Mouse (Mus musculus): ENCODE data around the gene Trim34a. TPM values are rescaled to one million over a fixed set of nuclear protein-coding genes. Genes with fewer than 3 reads are reported as not detected.

The Trim34a gene
- polyA plus RNA-seq, 1 experiment = 3.8 TPM

Other genes starting within 250 kb of the Trim34a start
- gene Olfr638, start 245.7 kb upstream of the Trim34a start, polyA plus RNA-seq (2012; rRNA removed) = not detected in 2 replicates
- gene Olfr639, start 227.2 kb upstream of the Trim34a start, polyA plus RNA-seq (2012; rRNA removed) = not detected in 2 replicates
- not detected in 2 replicates for gene Olfr640, start 218.9 kb upstream of the Trim34a start, polyA plus RNA-seq (2012; rRNA removed)
- not detected in 2 replicates for gene Olfr641, start 209.0 kb upstream of the Trim34a start, polyA plus RNA-seq (2012; rRNA removed)
- not detected in 2 replicates for gene Olfr642, start 191.8 kb upstream of the Trim34a start, polyA plus RNA-seq (2012; rRNA removed)
- gene 4930516K23Rik, start 183.0 kb upstream of the Trim34a start, polyA plus RNA-seq (2012; rRNA removed) = not detected in 2 replicates
- gene Olfr644, start 172.6 kb upstream of the Trim34a start, polyA plus RNA-seq (2012; rRNA removed) = not detected in 2 replicates
- gene Olfr645, start 159.0 kb upstream of the Trim34a start, polyA plus RNA-seq (2012; rRNA removed) = not detected in 2 replicates
- not detected in 2 replicates for gene Olfr646, start 139.6 kb upstream of the Trim34a start, polyA plus RNA-seq (2012; rRNA removed)
- gene Ubqln5, start 114.6 kb upstream of the Trim34a start, polyA plus RNA-seq (2012; rRNA removed) = not detected in 2 replicates
- not detected in 2 replicates for gene Olfr643, start 107.1 kb upstream of the Trim34a start, polyA plus RNA-seq (2012; rRNA removed)
- gene Ubqln3, start 101.2 kb upstream of the Trim34a start, polyA plus RNA-seq (2012; rRNA removed) = not detected in 2 replicates
- not detected in 2 replicates for gene Ubqlnl, start 93.9 kb upstream of the Trim34a start, polyA plus RNA-seq (2012; rRNA removed)
- not detected in 2 replicates for gene Olfm5, start 79.6 kb upstream of the Trim34a start, polyA plus RNA-seq (2012; rRNA removed)
- gene Olfr648, start 61.1 kb upstream of the Trim34a start, polyA plus RNA-seq (2012; rRNA removed) = 0.02 TPM in 1 of 2 replicates, not detected in the other
- not detected in 2 replicates for gene Olfr649, start 48.5 kb upstream of the Trim34a start, polyA plus RNA-seq (2012; rRNA removed)
- gene Trim6, start 25.7 kb upstream of the Trim34a start, polyA plus RNA-seq (2012; rRNA removed) = 0.79 and 1.1 TPM in 2 replicates
- 0.40 and 0.81 TPM in 2 replicates for gene Trim5, start 43.6 kb downstream of the Trim34a start, polyA plus RNA-seq (2012; rRNA removed)
- 5.3 and 8.3 TPM in 2 replicates for gene Trim12a, start 71.0 kb downstream of the Trim34a start, polyA plus RNA-seq (2012; rRNA removed)
- 2.5 and 3.6 TPM in 2 replicates for gene Trim34b, start 85.0 kb downstream of the Trim34a start, polyA plus RNA-seq (2012; rRNA removed)
- 4.2 and 5.8 TPM in 2 replicates for gene Trim12c, start 108.9 kb downstream of the Trim34a start, polyA plus RNA-seq (2012; rRNA removed)
- 0.12 and 0.17 TPM in 2 replicates for gene Trim30b, start 125.4 kb downstream of the Trim34a start, polyA plus RNA-seq (2012; rRNA removed)
- not detected in 2 replicates for gene Trim30c, start 156.4 kb downstream of the Trim34a start, polyA plus RNA-seq (2012; rRNA removed)
- 2.2 and 3.3 TPM in 2 replicates for gene Trim30a, start 220.7 kb downstream of the Trim34a start, polyA plus RNA-seq (2012; rRNA removed)